Mouse (Mus musculus): ENCODE data around the gene B3gnt3. TPM values are rescaled to one million over a fixed set of nuclear protein-coding genes. Genes with fewer than 3 reads are reported as not detected.
A peak's percentile ranks its signal among the peaks of the same experiment; 100 is the strongest.

B3gnt3 gene
- polyA plus RNA-seq, 1 experiment: 0.77 TPM

GRCm38 (mm10) chr8:71728826-71729620 is 27.4 kb upstream of the B3gnt3 start:
- Histone ChIP-seq H3K4me3 (replicated peaks) (peak overlapping the region; percentile 85), H3K9me3 (no peaks in the 10 kb centered on the region), H3K4me1 (peaks cover 50% of the 10 kb centered on the region), H3K36me3 (replicated peaks; ENCODE audit: low read length) (no peaks in the 10 kb centered on the region), H3K27me3 (replicated peaks) (peaks cover 64% of the 10 kb centered on the region)
- TF ChIP-seq GATA1 (IDR thresholded peaks at IDR 0.05; ENCODE audit: borderline replicate concordance, low read length): no peak
- TF ChIP-seq FLI1 (IDR thresholded peaks at IDR 0.05; ENCODE audit: low read length): no peak

GRCm38 (mm10) chr8:71728240-71728785 is 26.7 kb upstream of the B3gnt3 start:
- Histone ChIP-seq H3K4me1 (peaks cover 57% of the 10 kb centered on the region), H3K27me3 (replicated peaks) (peaks cover 65% of the 10 kb centered on the region), H3K36me3 (replicated peaks; ENCODE audit: low read length) (no peaks in the 10 kb centered on the region), H3K9me3 (no peaks in the 10 kb centered on the region), H3K4me3 (replicated peaks) (peak overlapping the region; percentile 85)
- TF ChIP-seq FLI1 (IDR thresholded peaks at IDR 0.05; ENCODE audit: low read length): no peak
- no peak for TF ChIP-seq GATA1 (IDR thresholded peaks at IDR 0.05; ENCODE audit: borderline replicate concordance, low read length)

- H3K4me3 ChIP-seq (replicated peaks): peak within 1 kb of the TSS; percentile 92
These were observed 23.7 kb upstream of the B3gnt3 start, which contains the start of gene Fcho1 for GRCm38 (mm10) chr8:71725122-71725924. TSS of gene Fcho1 (minus strand) at chr8:71725716.

GRCm38 (mm10) chr8:71724389-71724788 is 22.8 kb upstream of the B3gnt3 start:
- TF ChIP-seq FLI1 (IDR thresholded peaks at IDR 0.05; ENCODE audit: low read length): no peak
- no peak for TF ChIP-seq GATA1 (IDR thresholded peaks at IDR 0.05; ENCODE audit: borderline replicate concordance, low read length)
- Histone ChIP-seq H3K4me3 (replicated peaks) (peak overlapping the region; percentile 92), H3K9me3 (no peaks in the 10 kb centered on the region), H3K36me3 (replicated peaks; ENCODE audit: low read length) (peaks cover 26% of the 10 kb centered on the region), H3K4me1 (peaks cover 66% of the 10 kb centered on the region), H3K27me3 (replicated peaks) (peaks cover 55% of the 10 kb centered on the region)

More at GRCm38 (mm10) chr8:71725122-71725924, 23.7 kb upstream of the B3gnt3 start, which contains the start of gene Fcho1:
- Histone ChIP-seq H3K4me1 (peaks cover 68% of the 10 kb centered on the region), H3K9me3 (no peaks in the 10 kb centered on the region), H3K27me3 (replicated peaks) (peaks cover 59% of the 10 kb centered on the region), H3K36me3 (replicated peaks; ENCODE audit: low read length) (peaks cover 16% of the 10 kb centered on the region)
- TF ChIP-seq FLI1 (IDR thresholded peaks at IDR 0.05; ENCODE audit: low read length) (no peak), GATA1 (IDR thresholded peaks at IDR 0.05; ENCODE audit: borderline replicate concordance, low read length) (no peak)

GRCm38 (mm10) chr8:71723047-71723551 is 21.5 kb upstream of the B3gnt3 start:
- peaks cover 35% of the 10 kb centered on the region for H3K36me3 ChIP-seq (replicated peaks; ENCODE audit: low read length)
- peak overlapping the region; percentile 88 for H3K4me3 ChIP-seq (replicated peaks)
- H3K9me3 ChIP-seq: no peaks in the 10 kb centered on the region
- no peak for TF ChIP-seq FLI1 (IDR thresholded peaks at IDR 0.05; ENCODE audit: low read length)
- TF ChIP-seq GATA1 (IDR thresholded peaks at IDR 0.05; ENCODE audit: borderline replicate concordance, low read length): no peak
- H3K27me3 ChIP-seq (replicated peaks): peaks cover 46% of the 10 kb centered on the region
- peaks cover 54% of the 10 kb centered on the region for H3K4me1 ChIP-seq

GRCm38 (mm10) chr8:71719928-71720457 is 18.4 kb upstream of the B3gnt3 start:
- peaks cover 63% of the 10 kb centered on the region for H3K36me3 ChIP-seq (replicated peaks; ENCODE audit: low read length)
- no peak overlapping the region for H3K4me3 ChIP-seq (replicated peaks)
- peaks cover 31% of the 10 kb centered on the region for H3K4me1 ChIP-seq
- H3K9me3 ChIP-seq: no peaks in the 10 kb centered on the region
- TF ChIP-seq FLI1 (IDR thresholded peaks at IDR 0.05; ENCODE audit: low read length) (no peak), GATA1 (IDR thresholded peaks at IDR 0.05; ENCODE audit: borderline replicate concordance, low read length) (no peak)
- H3K27me3 ChIP-seq (replicated peaks): peaks cover 23% of the 10 kb centered on the region

- TF ChIP-seq GATA1 (IDR thresholded peaks at IDR 0.05; ENCODE audit: borderline replicate concordance, low read length) (no peak), FLI1 (IDR thresholded peaks at IDR 0.05; ENCODE audit: low read length) (no peak)
- no peaks in the 10 kb centered on the region for H3K9me3 ChIP-seq
- no peak overlapping the region for H3K4me3 ChIP-seq (replicated peaks)
- peaks cover 71% of the 10 kb centered on the region for H3K36me3 ChIP-seq (replicated peaks; ENCODE audit: low read length)
- H3K4me1 ChIP-seq: peaks cover 23% of the 10 kb centered on the region
- peaks cover 20% of the 10 kb centered on the region for H3K27me3 ChIP-seq (replicated peaks)
These were observed 17.6 kb upstream of the B3gnt3 start for GRCm38 (mm10) chr8:71719218-71719617.

GRCm38 (mm10) chr8:71718252-71718651 is 16.7 kb upstream of the B3gnt3 start:
- Histone ChIP-seq H3K4me3 (replicated peaks) (no peak overlapping the region), H3K4me1 (peaks cover 13% of the 10 kb centered on the region), H3K9me3 (no peaks in the 10 kb centered on the region), H3K27me3 (replicated peaks) (peaks cover 16% of the 10 kb centered on the region), H3K36me3 (replicated peaks; ENCODE audit: low read length) (peaks cover 81% of the 10 kb centered on the region)
- no peak for TF ChIP-seq GATA1 (IDR thresholded peaks at IDR 0.05; ENCODE audit: borderline replicate concordance, low read length)
- no peak for TF ChIP-seq FLI1 (IDR thresholded peaks at IDR 0.05; ENCODE audit: low read length)

- Histone ChIP-seq H3K36me3 (replicated peaks; ENCODE audit: low read length) (peaks cover 92% of the 10 kb centered on the region), H3K4me3 (replicated peaks) (no peak overlapping the region), H3K27me3 (replicated peaks) (peaks cover 19% of the 10 kb centered on the region), H3K4me1 (peaks cover 2% of the 10 kb centered on the region), H3K9me3 (no peaks in the 10 kb centered on the region)
- TF ChIP-seq GATA1 (IDR thresholded peaks at IDR 0.05; ENCODE audit: borderline replicate concordance, low read length) (no peak), FLI1 (IDR thresholded peaks at IDR 0.05; ENCODE audit: low read length) (no peak)
These were observed 15.5 kb upstream of the B3gnt3 start for GRCm38 (mm10) chr8:71717096-71717495.

Measured in megakaryocyte, embryonic 14.5 days (primary cell).